In the genomic region with DNA sequence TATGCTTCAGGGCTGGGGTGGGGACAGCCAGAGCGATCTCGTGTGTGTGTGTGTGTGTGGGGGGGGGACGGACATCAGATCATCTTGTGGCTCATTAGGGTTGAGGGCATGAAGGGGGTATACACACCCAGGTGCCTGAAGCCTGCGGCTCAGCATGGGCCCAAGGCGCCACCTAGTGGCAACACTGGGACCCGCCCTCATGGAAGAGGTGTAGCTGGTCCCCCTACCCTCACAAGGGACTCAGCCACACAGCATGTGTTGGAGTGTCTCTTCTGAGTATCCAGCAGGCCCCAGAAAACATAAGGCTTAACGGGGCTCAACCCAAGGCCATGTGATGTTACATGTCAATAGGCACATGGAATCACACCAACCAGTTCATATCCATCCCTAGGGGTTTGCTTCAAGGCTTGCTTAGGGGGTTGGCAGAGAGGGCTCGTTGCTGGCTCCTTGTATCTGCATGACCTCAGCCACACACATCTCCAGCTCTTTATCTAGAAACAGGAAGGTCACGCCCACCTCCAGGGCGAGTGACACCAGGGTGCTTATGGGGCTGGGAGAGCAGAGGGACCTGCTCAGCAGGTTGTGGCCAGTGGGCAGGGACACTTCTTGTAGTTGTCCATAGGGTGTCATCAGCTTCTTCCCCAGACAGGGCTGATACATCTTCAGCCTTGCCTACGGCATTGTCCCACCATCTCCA, we compare ENCODE assay signal across 9 mouse cellular contexts.
DNase-seq lines count a peak whose midpoint lies in the region; ATAC-seq and TF ChIP-seq lines count a peak whose summit lies in the region.
"Had no signal": no experiment of that assay in that cellular context is flagged by ENCODE, and none has a peak within 500 bp of the region (broad histone marks: within the 10 kb centered on the region; RNA-seq: fewer than 3 reads in every experiment).

No protein-coding gene starts in this region.

- H3K27me3 ChIP-seq in E14TG2a.4 (ENCODE audit: insufficient read depth, low read length), result peaks cover 1% of the 10 kb centered on the region; the same call in 1 of the 2 replicates
- no peaks in the 10 kb centered on the region for H3K27me3 ChIP-seq in embryonic facial prominence, embryonic 14.5 days (replicated peaks; ENCODE audit: control insufficient read depth, insufficient read depth, low read length)
- H3K27me3 ChIP-seq: heart, embryonic 13.5 days had no signal

- WGBS in embryonic facial prominence, embryonic 14.5 days, result 43% methylated on average over 8 of the region's 11 CpGs

- H3K36me3 ChIP-seq in E14TG2a.4 (ENCODE audit: insufficient read depth, low read length), result 0 out of 2 replicates have a peak, but pooled peaks cover 2% of the 10 kb centered on the region
- peaks cover 42% of the 10 kb centered on the region for H3K36me3 ChIP-seq in embryonic facial prominence, embryonic 14.5 days (ENCODE audit: control insufficient read depth, insufficient read depth, low read length)

- peak; percentile 71 for ATAC-seq in embryonic facial prominence, embryonic 14.5 days (ENCODE audit: low read depth)

- TF ChIP-seq CTCF in E14TG2a.4 (conservative IDR thresholded peaks at IDR 0.05; ENCODE audit: low read length), result peak; percentile 68
- TF ChIP-seq CTCF in layer of hippocampus, adult 2 months (conservative IDR thresholded peaks at IDR 0.05), result peak; percentile 89

- no peak overlapping the region for H3K4me3 ChIP-seq in E14TG2a.4 (replicated peaks; ENCODE audit: low read length)
- no peak overlapping the region for H3K4me3 ChIP-seq in embryonic facial prominence, embryonic 14.5 days (ENCODE audit: low read depth, low read length)
- H3K4me3 ChIP-seq in layer of hippocampus, adult 2 months, result no peak overlapping the region
- H3K4me3 ChIP-seq: heart, embryonic 13.5 days had no signal

- no peak overlapping the region for H3K4me2 ChIP-seq in embryonic facial prominence, embryonic 14.5 days (ENCODE audit: low read depth, low read length)
- H3K4me2 ChIP-seq: heart, embryonic 13.5 days had no signal

- H3K4me1 ChIP-seq in E14TG2a.4 (replicated peaks; ENCODE audit: low read depth, low read length), result peaks cover 57% of the 10 kb centered on the region
- no peaks in the 10 kb centered on the region; the same call in 1 of the 2 replicates for H3K4me1 ChIP-seq in embryonic facial prominence, embryonic 14.5 days (ENCODE audit: control insufficient read depth, insufficient read depth, low read length)

- H3K9me3 ChIP-seq in E14TG2a.4 (ENCODE audit: low read length), result peaks cover 8% of the 10 kb centered on the region; the same call in 1 of the 2 replicates
- H3K9me3 ChIP-seq in embryonic facial prominence, embryonic 14.5 days (ENCODE audit: control insufficient read depth, low read length), result no peaks in the 10 kb centered on the region
- H3K9me3 ChIP-seq: heart, embryonic 13.5 days had no signal

- DNase-seq in adrenal gland, postnatal 4 days (ENCODE audit: low spot score in 2 of 2), result peak; percentile 40 to 57
- DNase-seq in embryonic facial prominence, embryonic 14.5 days (ENCODE audit: low spot score), result peak; percentile 68
- peak; percentile 74 to 85 for DNase-seq in heart, postnatal 14 days
- peak; percentile 42 to 79 for DNase-seq in layer of hippocampus, adult 2 months (ENCODE audit: low spot score in 2 of 2)
- DNase-seq in lung, postnatal 25 days (ENCODE audit: low spot score), result peak; percentile 37
- peak; percentile 82 for DNase-seq in right cerebral cortex, postnatal 14 days
- DNase-seq in urinary bladder, postnatal 4 days (ENCODE audit: low spot score in 2 of 2), result peak; percentile 53 to 80

- intact Hi-C loops in heart, postnatal 14 days (cut with DNase I), result loop anchor here (1.0 to 10.0 kb wide), 2 partner anchors 146 to 276 kb away; no protein-coding TSS in a partner anchor

- no peak overlapping the region for H3K9ac ChIP-seq in embryonic facial prominence, embryonic 14.5 days (ENCODE audit: low read depth, low read length)
- H3K9ac ChIP-seq: heart, embryonic 13.5 days had no signal

- H3K27ac ChIP-seq in embryonic facial prominence, embryonic 14.5 days (replicated peaks; ENCODE audit: low read depth, low read length), result no peak overlapping the region
- no peak overlapping the region for H3K27ac ChIP-seq in layer of hippocampus, adult 2 months
- H3K27ac ChIP-seq: heart, embryonic 13.5 days had no signal
